Mouse (Mus musculus) megakaryocyte progenitor cell, adult 5-6 weeks (primary cell): ENCODE measurements around the gene Tsnaxip1. TPM values are rescaled to one million over a fixed set of nuclear protein-coding genes. Genes with fewer than 3 reads are reported as not detected.
A peak's percentile ranks its signal among the peaks of the same experiment; 100 is the strongest.

ENCODE experiments used
- ATAC-seq: replicated peaks from 2 replicates; pipeline ENCODE4 v1.8.0; 2016; ENCODE audit warnings: mild to moderate bottlenecking, moderate TSS enrichment, inconsistent platforms; ENCODE audit not compliant: poor library complexity
- total RNA-seq, 2 experiments: library from RNA; stranded (forward) in 1 of 2; stranded (reverse) in 1 of 2; fragments of 157-497, 149-512 nt in 1 of 2; fragments of 200-1000 nt in 1 of 2; gene quantifications; 2 replicates each; pipeline versions ENCODE4 v1.2.3 to v1.2.4; 2015 to 2017

The Tsnaxip1 gene
- total RNA-seq, 2 experiments from 2014 or later, result not detected

- peak; percentile 19 for ATAC-seq
These were observed 31.8 kb downstream of the Tsnaxip1 start for GRCm38 (mm10) chr8:105859314-105859713.

- ATAC-seq, result peak; percentile 84
These were observed 32.8 kb downstream of the Tsnaxip1 start, which contains the start of gene Nutf2 for GRCm38 (mm10) chr8:105860143-105860981. Gene Nutf2, plus strand, starts transcription at chr8:105860580.

- no peak for ATAC-seq
These were observed 34.4 kb downstream of the Tsnaxip1 start for GRCm38 (mm10) chr8:105861951-105862350.

GRCm38 (mm10) chr8:105866364-105867029 is 39.0 kb downstream of the Tsnaxip1 start:
- peak; percentile 12; the same call in 1 of the 2 replicates for ATAC-seq

- no peak for ATAC-seq
These were observed 46.8 kb downstream of the Tsnaxip1 start for GRCm38 (mm10) chr8:105874301-105874700.

- peak; percentile 99 for ATAC-seq
These were observed 53.4 kb downstream of the Tsnaxip1 start, which contains the start of gene Edc4 for GRCm38 (mm10) chr8:105880754-105881520. Gene Edc4, plus strand, starts transcription at chr8:105880881.

- ATAC-seq, result no peak
These were observed 62.4 kb downstream of the Tsnaxip1 start for GRCm38 (mm10) chr8:105889756-105890465.

GRCm38 (mm10) chr8:105890870-105891269 is 63.3 kb downstream of the Tsnaxip1 start:
- no peak for ATAC-seq

GRCm38 (mm10) chr8:105892432-105892831 is 64.9 kb downstream of the Tsnaxip1 start:
- peak; percentile 45; the same call in 1 of the 2 replicates for ATAC-seq

- ATAC-seq, result peak; percentile 83
These were observed 65.8 kb downstream of the Tsnaxip1 start, which contains the start of gene Nrn1l for GRCm38 (mm10) chr8:105893339-105893738. Gene Nrn1l, plus strand, starts transcription at chr8:105893567.

Other genes starting within 250 kb of the Tsnaxip1 start
- gene Ripor1, start 222.5 kb upstream of the Tsnaxip1 start, total RNA-seq (2015), result 46.9 and 53.0 TPM in 2 replicates
- gene Ripor1, start 222.5 kb upstream of the Tsnaxip1 start, total RNA-seq (2017), result 6.4 and 6.6 TPM in 2 replicates
- gene Ctcf, start 191.2 kb upstream of the Tsnaxip1 start, total RNA-seq (2015), result 95.7 and 103 TPM in 2 replicates
- 88.1 and 104 TPM in 2 replicates for gene Ctcf, start 191.2 kb upstream of the Tsnaxip1 start, total RNA-seq (2017)
- not detected in 2 replicates for gene Agrp, start 190.3 kb upstream of the Tsnaxip1 start, total RNA-seq (2015)
- not detected in 2 replicates for gene Agrp, start 190.3 kb upstream of the Tsnaxip1 start, total RNA-seq (2017)
- gene Carmil2, start 141.5 kb upstream of the Tsnaxip1 start, total RNA-seq (2015), result 2.2 and 3.4 TPM in 2 replicates
- gene Carmil2, start 141.5 kb upstream of the Tsnaxip1 start, total RNA-seq (2017), result 2.0 and 2.2 TPM in 2 replicates
- 40.1 and 56.7 TPM in 2 replicates for gene Acd, start 126.6 kb upstream of the Tsnaxip1 start, total RNA-seq (2015)
- 21.4 and 28.1 TPM in 2 replicates for gene Acd, start 126.6 kb upstream of the Tsnaxip1 start, total RNA-seq (2017)
- 5.8 and 7.1 TPM in 2 replicates for gene Pard6a, start 126.6 kb upstream of the Tsnaxip1 start, total RNA-seq (2015)
- 16.2 and 23.9 TPM in 2 replicates for gene Pard6a, start 126.6 kb upstream of the Tsnaxip1 start, total RNA-seq (2017)
- gene 4933405L10Rik, start 120.1 kb upstream of the Tsnaxip1 start, total RNA-seq (2015), result not detected in 2 replicates
- gene 4933405L10Rik, start 120.1 kb upstream of the Tsnaxip1 start, total RNA-seq (2017), result not detected in 2 replicates
- gene Enkd1, start 119.5 kb upstream of the Tsnaxip1 start, total RNA-seq (2015), result 12.7 and 13.0 TPM in 2 replicates
- gene Enkd1, start 119.5 kb upstream of the Tsnaxip1 start, total RNA-seq (2017), result 10.4 and 13.9 TPM in 2 replicates
- 0.74 and 1.0 TPM in 2 replicates for gene Gfod2, start 69.1 kb upstream of the Tsnaxip1 start, total RNA-seq (2015)
- 1.4 and 4.2 TPM in 2 replicates for gene Gfod2, start 69.1 kb upstream of the Tsnaxip1 start, total RNA-seq (2017)
- 12.6 and 13.2 TPM in 2 replicates for gene Ranbp10, start 381 bp upstream of the Tsnaxip1 start, total RNA-seq (2015)
- gene Ranbp10, start 381 bp upstream of the Tsnaxip1 start, total RNA-seq (2017), result 7.7 and 9.2 TPM in 2 replicates
- gene Cenpt, start 25.5 kb downstream of the Tsnaxip1 start, total RNA-seq (2015), result 18.3 and 21.2 TPM in 2 replicates
- gene Cenpt, start 25.5 kb downstream of the Tsnaxip1 start, total RNA-seq (2017), result 14.4 and 20.1 TPM in 2 replicates
- 30.9 and 32.4 TPM in 2 replicates for gene Thap11, start 27.4 kb downstream of the Tsnaxip1 start, total RNA-seq (2015)
- gene Thap11, start 27.4 kb downstream of the Tsnaxip1 start, total RNA-seq (2017), result 25.1 and 28.5 TPM in 2 replicates
- 261 and 316 TPM in 2 replicates for gene Nutf2, start 32.8 kb downstream of the Tsnaxip1 start, total RNA-seq (2015)
- gene Nutf2, start 32.8 kb downstream of the Tsnaxip1 start, total RNA-seq (2017), result 26.3 and 49.1 TPM in 2 replicates
- gene Edc4, start 53.1 kb downstream of the Tsnaxip1 start, total RNA-seq (2015), result 13.2 and 17.1 TPM in 2 replicates
- gene Edc4, start 53.1 kb downstream of the Tsnaxip1 start, total RNA-seq (2017), result 27.6 and 33.2 TPM in 2 replicates
- gene Nrn1l, start 65.8 kb downstream of the Tsnaxip1 start, total RNA-seq (2015), result 0.57 TPM in 1 of 2 replicates, not detected in the other
- gene Nrn1l, start 65.8 kb downstream of the Tsnaxip1 start, total RNA-seq (2017), result not detected in 2 replicates
- gene Pskh1, start 72.7 kb downstream of the Tsnaxip1 start, total RNA-seq (2015), result 13.4 and 14.8 TPM in 2 replicates
- gene Pskh1, start 72.7 kb downstream of the Tsnaxip1 start, total RNA-seq (2017), result 19.9 and 20.2 TPM in 2 replicates
- 0.22 and 3.2 TPM in 2 replicates for gene Ctrl, start 106.1 kb downstream of the Tsnaxip1 start, total RNA-seq (2015)
- gene Ctrl, start 106.1 kb downstream of the Tsnaxip1 start, total RNA-seq (2017), result 2.2 TPM in 1 of 2 replicates, not detected in the other
- gene Psmb10, start 110.7 kb downstream of the Tsnaxip1 start, total RNA-seq (2015), result 127 and 155 TPM in 2 replicates
- gene Psmb10, start 110.7 kb downstream of the Tsnaxip1 start, total RNA-seq (2017), result 58.8 and 66.5 TPM in 2 replicates
- gene Lcat, start 115.7 kb downstream of the Tsnaxip1 start, total RNA-seq (2015), result 0.83 TPM in 1 of 2 replicates, not detected in the other
- gene Lcat, start 115.7 kb downstream of the Tsnaxip1 start, total RNA-seq (2017), result 0.12 TPM in 1 of 2 replicates, not detected in the other
- gene Slc12a4, start 138.4 kb downstream of the Tsnaxip1 start, total RNA-seq (2015), result 2.0 and 3.5 TPM in 2 replicates
- 7.7 and 8.4 TPM in 2 replicates for gene Slc12a4, start 138.4 kb downstream of the Tsnaxip1 start, total RNA-seq (2017)
- not detected in 2 replicates for gene Dpep3, start 151.7 kb downstream of the Tsnaxip1 start, total RNA-seq (2015)
- gene Dpep3, start 151.7 kb downstream of the Tsnaxip1 start, total RNA-seq (2017), result not detected in 2 replicates
- gene Dus2, start 163.6 kb downstream of the Tsnaxip1 start, total RNA-seq (2015), result 7.9 and 12.0 TPM in 2 replicates
- 10.8 and 20.3 TPM in 2 replicates for gene Dus2, start 163.6 kb downstream of the Tsnaxip1 start, total RNA-seq (2017)
- gene Dpep2nb, start 178.2 kb downstream of the Tsnaxip1 start, total RNA-seq (2015), result not detected in 2 replicates
- gene Dpep2nb, start 178.2 kb downstream of the Tsnaxip1 start, total RNA-seq (2017), result not detected in 2 replicates
- gene Ddx28, start 184.2 kb downstream of the Tsnaxip1 start, total RNA-seq (2015), result 8.6 and 12.0 TPM in 2 replicates
- 18.2 and 20.8 TPM in 2 replicates for gene Ddx28, start 184.2 kb downstream of the Tsnaxip1 start, total RNA-seq (2017)
- gene Nfatc3, start 231.1 kb downstream of the Tsnaxip1 start, total RNA-seq (2015), result 112 and 126 TPM in 2 replicates
- 25.2 and 32.7 TPM in 2 replicates for gene Nfatc3, start 231.1 kb downstream of the Tsnaxip1 start, total RNA-seq (2017)